In the genomic region with DNA sequence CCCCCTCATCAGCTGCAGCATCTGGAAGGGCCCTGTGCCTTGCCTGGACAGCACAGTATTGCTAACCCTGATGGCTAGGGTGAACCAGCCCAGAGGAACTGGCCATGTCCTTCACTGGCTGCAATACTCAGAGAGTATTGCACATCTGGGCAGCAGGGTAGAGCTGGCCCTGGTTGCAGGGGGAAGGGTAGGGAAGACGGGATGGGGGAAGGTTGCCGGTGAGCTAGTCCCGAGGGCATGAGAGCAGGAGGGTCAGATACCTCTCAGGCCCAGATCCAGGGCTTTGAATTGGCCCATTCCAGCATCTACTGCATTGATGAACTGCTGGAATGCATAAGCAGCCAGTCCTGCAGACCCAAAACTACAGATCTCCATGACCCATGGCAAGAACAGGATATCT, we compare ENCODE assay signal across 15 mouse cellular contexts.
"Had no signal": no experiment of that assay in that cellular context is flagged by ENCODE, and none has a peak within 500 bp of the region (broad histone marks: within the 10 kb centered on the region; RNA-seq: fewer than 3 reads in every experiment).

No protein-coding gene starts in this region.

- H3K4me3 ChIP-seq: layer of hippocampus, adult 2 months; liver, embryonic 13.5 days; neural tube, embryonic 13.5 days; stomach, embryonic 15.5 days had no signal

- DNase-seq: kidney, postnatal 25 days; layer of hippocampus, adult 9-11 months; liver, embryonic 13.5 days; lung, adult 2 months; lung, postnatal 14 days; lung, postnatal 4 days; midbrain, embryonic 14.5 days; retina, postnatal 1 day; right cerebral cortex, postnatal 25 days; spleen, adult 18-20 months; thymus, postnatal 25 days had no signal

- H3K9ac ChIP-seq: liver, embryonic 13.5 days; neural tube, embryonic 13.5 days; stomach, embryonic 15.5 days had no signal

- H3K27ac ChIP-seq: layer of hippocampus, adult 2 months; liver, embryonic 13.5 days; neural tube, embryonic 13.5 days; stomach, embryonic 15.5 days had no signal

- H3K9me3 ChIP-seq: liver, embryonic 13.5 days; neural tube, embryonic 13.5 days; stomach, embryonic 15.5 days had no signal

- H3K36me3 ChIP-seq: liver, embryonic 13.5 days; neural tube, embryonic 13.5 days; stomach, embryonic 15.5 days had no signal

- H3K27me3 ChIP-seq: liver, embryonic 13.5 days; neural tube, embryonic 13.5 days; stomach, embryonic 15.5 days had no signal

- H3K4me2 ChIP-seq: liver, embryonic 13.5 days; midbrain, embryonic 11.5 days; neural tube, embryonic 13.5 days; stomach, embryonic 15.5 days had no signal

- H3K4me1 ChIP-seq: liver, embryonic 13.5 days; stomach, embryonic 15.5 days had no signal
